Comparison of ENCODE assay signal across 9 mouse cellular contexts in genomic region chr4:135382316-135382715, GRCm38 (mm10). TPM values are rescaled to one million over a fixed set of nuclear protein-coding genes. Genes with fewer than 3 reads are reported as not detected.
A peak's percentile ranks its signal among the peaks of the same experiment; 100 is the strongest.
DNase-seq lines count a peak whose midpoint lies in the region; ATAC-seq and TF ChIP-seq lines count a peak whose summit lies in the region.
"Had no signal": no experiment of that assay in that cellular context is flagged by ENCODE, and none has a peak within 500 bp of the region (broad histone marks: within the 10 kb centered on the region; RNA-seq: fewer than 3 reads in every experiment).

No protein-coding gene starts in this region.

- no peaks in the 10 kb centered on the region for H3K9me3 ChIP-seq in forebrain, embryonic 13.5 days (replicated peaks)
- no peaks in the 10 kb centered on the region for H3K9me3 ChIP-seq in forebrain, embryonic 12.5 days
- no peaks in the 10 kb centered on the region for H3K9me3 ChIP-seq in lung, postnatal 0 days (ENCODE audit: low read length)
- H3K9me3 ChIP-seq: neural tube, embryonic 12.5 days had no signal

- ATAC-seq in forebrain, embryonic 13.5 days, result 0 out of 2 replicates have a peak, but pooled peaks have one; percentile 41
- ATAC-seq in forebrain, embryonic 12.5 days (ENCODE audit: low FRiP score), result no peak
- peak; percentile 47; the same call in 1 of the 2 replicates for ATAC-seq in lung, postnatal 0 days

- no peak overlapping the region for H3K4me3 ChIP-seq in forebrain, embryonic 13.5 days
- H3K4me3 ChIP-seq in forebrain, embryonic 12.5 days (replicated peaks), result no peak overlapping the region
- H3K4me3 ChIP-seq in cerebellum, adult 2 months (replicated peaks; ENCODE audit: insufficient read depth, low read depth, low read length), result no peak overlapping the region
- H3K4me3 ChIP-seq in lung, postnatal 0 days (ENCODE audit: low read depth, low read length), result no peak overlapping the region
- H3K4me3 ChIP-seq in small intestine, adult 2 months (ENCODE audit: low read depth, low read length), result no peak overlapping the region
- H3K4me3 ChIP-seq: neural tube, embryonic 12.5 days had no signal

- no peak overlapping the region for H3K4me2 ChIP-seq in forebrain, embryonic 13.5 days
- no peak overlapping the region for H3K4me2 ChIP-seq in forebrain, embryonic 12.5 days
- no peak overlapping the region for H3K4me2 ChIP-seq in lung, postnatal 0 days (replicated peaks; ENCODE audit: low read depth, low read length)
- H3K4me2 ChIP-seq: neural tube, embryonic 12.5 days had no signal

- TF ChIP-seq POLR2A in cerebellum, adult 2 months (IDR thresholded peaks at IDR 0.05; ENCODE audit: borderline replicate concordance, insufficient read depth, low read length), result no peak
- no peak for TF ChIP-seq POLR2A in small intestine, adult 2 months (IDR thresholded peaks at IDR 0.05; ENCODE audit: low read depth, low read length)

- no peak overlapping the region for H3K9ac ChIP-seq in forebrain, embryonic 13.5 days
- no peak overlapping the region for H3K9ac ChIP-seq in forebrain, embryonic 12.5 days
- no peak overlapping the region for H3K9ac ChIP-seq in lung, postnatal 0 days (replicated peaks; ENCODE audit: low read depth)
- H3K9ac ChIP-seq: neural tube, embryonic 12.5 days had no signal

- H3K27me3 ChIP-seq in forebrain, embryonic 13.5 days, result peaks cover 7% of the 10 kb centered on the region
- peaks cover 3% of the 10 kb centered on the region; the same call in 1 of the 2 replicates for H3K27me3 ChIP-seq in forebrain, embryonic 12.5 days
- H3K27me3 ChIP-seq in cerebellum, adult 2 months (ENCODE audit: control insufficient read depth, insufficient read depth, low read length), result no peaks in the 10 kb centered on the region
- no peaks in the 10 kb centered on the region for H3K27me3 ChIP-seq in lung, postnatal 0 days (replicated peaks; ENCODE audit: insufficient read depth, low read length)
- H3K27me3 ChIP-seq in small intestine, adult 2 months (ENCODE audit: control insufficient read depth, insufficient read depth, low read length), result no peaks in the 10 kb centered on the region; the same call in 1 of the 2 replicates

- WGBS in forebrain, embryonic 13.5 days, result 4% methylated on average over 14 of the region's 14 CpGs
- 5% methylated on average over 14 of the region's 14 CpGs for WGBS in forebrain, embryonic 12.5 days
- 2% methylated on average over 14 of the region's 14 CpGs for WGBS in cerebellum, adult 2 months
- WGBS in lung, postnatal 0 days, result 3% methylated on average over 14 of the region's 14 CpGs
- 2% methylated on average over 14 of the region's 14 CpGs for WGBS in small intestine, adult 2 months

- peaks cover 6% of the 10 kb centered on the region; the same call in 1 of the 2 replicates for H3K4me1 ChIP-seq in forebrain, embryonic 13.5 days
- H3K4me1 ChIP-seq in forebrain, embryonic 12.5 days, result peaks cover 5% of the 10 kb centered on the region; the same call in 1 of the 2 replicates
- H3K4me1 ChIP-seq in cerebellum, adult 2 months (ENCODE audit: control insufficient read depth, insufficient read depth, low read length), result no peaks in the 10 kb centered on the region
- H3K4me1 ChIP-seq in lung, postnatal 0 days (ENCODE audit: insufficient read depth, low read depth, low read length), result no peaks in the 10 kb centered on the region
- peaks cover 4% of the 10 kb centered on the region for H3K4me1 ChIP-seq in small intestine, adult 2 months (ENCODE audit: control insufficient read depth, insufficient read depth, insufficient read length, low read length)
- H3K4me1 ChIP-seq: neural tube, embryonic 12.5 days had no signal

- DNase-seq in MN1 (ENCODE audit: low spot score), result peak; percentile 92
- DNase-seq in cerebellum, adult 2 months, result peak; percentile 67 to 78
- DNase-seq in frontal cortex, postnatal 25 days (ENCODE audit: low spot score in 2 of 2), result peak; percentile 32 to 61
- DNase-seq in kidney, postnatal 14 days, result peak; percentile 75
- DNase-seq in lung, postnatal 0 days (ENCODE audit: low spot score), result peak; percentile 81

- peak; percentile 97 for TF ChIP-seq CTCF in cerebellum, adult 2 months (IDR thresholded peaks at IDR 0.05; ENCODE audit: borderline replicate concordance, insufficient read depth, low read depth, low read length)
- TF ChIP-seq CTCF in lung, postnatal 0 days (IDR thresholded peaks at IDR 0.05), result peak; percentile 99
- peak; percentile 98; the same call in 1 of the 2 replicates for TF ChIP-seq CTCF in small intestine, adult 2 months (IDR thresholded peaks at IDR 0.05; ENCODE audit: extremely low read depth, insufficient read length, insufficient replicate concordance, low read depth, low read length)

- no peak overlapping the region for H3K27ac ChIP-seq in forebrain, embryonic 13.5 days
- no peak overlapping the region for H3K27ac ChIP-seq in forebrain, embryonic 12.5 days
- no peak overlapping the region for H3K27ac ChIP-seq in cerebellum, adult 2 months (ENCODE audit: insufficient read depth, low read length)
- no peak overlapping the region for H3K27ac ChIP-seq in lung, postnatal 0 days (ENCODE audit: low read length)
- H3K27ac ChIP-seq in small intestine, adult 2 months (ENCODE audit: insufficient read depth, low read depth, low read length), result no peak overlapping the region
- H3K27ac ChIP-seq: neural tube, embryonic 12.5 days had no signal

- no peak for TF ChIP-seq EP300 in lung, postnatal 0 days (IDR thresholded peaks at IDR 0.05)

- no peaks in the 10 kb centered on the region for H3K36me3 ChIP-seq in forebrain, embryonic 13.5 days (ENCODE audit: poor library complexity, severe bottlenecking)
- no peaks in the 10 kb centered on the region for H3K36me3 ChIP-seq in forebrain, embryonic 12.5 days (replicated peaks)
- H3K36me3 ChIP-seq in lung, postnatal 0 days (ENCODE audit: insufficient read depth, low read length), result no peaks in the 10 kb centered on the region
- H3K36me3 ChIP-seq in small intestine, adult 2 months (ENCODE audit: control insufficient read depth, insufficient read depth, low read length), result no peaks in the 10 kb centered on the region
- H3K36me3 ChIP-seq: neural tube, embryonic 12.5 days had no signal

RNA-seq across cellular contexts. Expression of gene Ncmap, which starts 15.7 kb away (rescaled TPM):
- polyA plus RNA-seq in forebrain, embryonic 13.5 days (2015; fragmentation: Nextera tagmentation; extraction: Ambion mirVana), result 0.64 and 0.79 TPM in 2 replicates
- polyA plus RNA-seq in forebrain, embryonic 12.5 days (2016; fragmentation: Nextera tagmentation; extraction: Ambion mirVana), result 0.63 and 1.1 TPM in 2 replicates
- polyA plus RNA-seq in cerebellum, adult 2 months (2012; rRNA removed), result 4.1 and 4.7 TPM in 2 replicates
- 0.90 and 1.5 TPM in 2 replicates for polyA plus RNA-seq in lung, postnatal 0 days (2015; fragmentation: Nextera tagmentation; extraction: Ambion mirVana)
- 2.2 and 7.2 TPM in 2 replicates for polyA plus RNA-seq in small intestine, adult 2 months (2012; rRNA removed)

RNA-seq across cellular contexts. Expression of gene Srrm1, which starts 29.2 kb away (rescaled TPM):
- 250 and 261 TPM in 2 replicates for polyA plus RNA-seq in forebrain, embryonic 13.5 days (2015; fragmentation: Nextera tagmentation; extraction: Ambion mirVana)
- 272 and 275 TPM in 2 replicates for polyA plus RNA-seq in forebrain, embryonic 12.5 days (2016; fragmentation: Nextera tagmentation; extraction: Ambion mirVana)
- polyA plus RNA-seq in cerebellum, adult 2 months (2012; rRNA removed), result 124 and 130 TPM in 2 replicates
- 108 and 116 TPM in 2 replicates for polyA plus RNA-seq in lung, postnatal 0 days (2015; fragmentation: Nextera tagmentation; extraction: Ambion mirVana)
- polyA plus RNA-seq in small intestine, adult 2 months (2012; rRNA removed), result 7.4 and 12.2 TPM in 2 replicates

RNA-seq across cellular contexts. Expression of gene Rcan3, which starts 51.3 kb away (rescaled TPM):
- polyA plus RNA-seq in forebrain, embryonic 13.5 days (2015; fragmentation: Nextera tagmentation; extraction: Ambion mirVana), result 14.8 and 20.9 TPM in 2 replicates
- polyA plus RNA-seq in forebrain, embryonic 12.5 days (2016; fragmentation: Nextera tagmentation; extraction: Ambion mirVana), result 18.6 and 20.2 TPM in 2 replicates
- 74.3 and 80.4 TPM in 2 replicates for polyA plus RNA-seq in cerebellum, adult 2 months (2012; rRNA removed)
- 12.6 and 12.7 TPM in 2 replicates for polyA plus RNA-seq in lung, postnatal 0 days (2015; fragmentation: Nextera tagmentation; extraction: Ambion mirVana)
- polyA plus RNA-seq in small intestine, adult 2 months (2012; rRNA removed), result 5.5 and 6.3 TPM in 2 replicates
